Mouse (Mus musculus) ES-Bruce4 (cell line): ENCODE results near the gene Apbb2. TPM values are rescaled to one million over a fixed set of nuclear protein-coding genes. Genes with fewer than 3 reads are reported as not detected.

Experiments used
- H3K27ac ChIP-seq: 2 replicates; pipeline ENCODE4 v1.5.1; 2012; ENCODE audit warnings: low read length, inconsistent platforms; ENCODE audit not compliant: insufficient read depth
- H3K27me3 ChIP-seq: 2 replicates; pipeline ENCODE4 v1.6.1; 2012; ENCODE audit warnings: mild to moderate bottlenecking, low read length, inconsistent platforms; ENCODE audit not compliant: control insufficient read depth, poor library complexity, insufficient read depth, severe bottlenecking
- H3K36me3 ChIP-seq: 2 replicates; pipeline ENCODE4 v1.6.1; 2012; ENCODE audit warnings: inconsistent platforms, mild to moderate bottlenecking, low read length, moderate library complexity; ENCODE audit not compliant: control insufficient read depth, poor library complexity, insufficient read depth, severe bottlenecking
- H3K4me1 ChIP-seq: one replicate; pipeline ENCODE4 v1.8.1; 2011; ENCODE audit warnings: low read length; ENCODE audit not compliant: control insufficient read depth, insufficient read depth
- H3K4me3 ChIP-seq: 2 replicates; pipeline ENCODE4 v1.5.1; 2011; ENCODE audit warnings: low read depth, mild to moderate bottlenecking, low read length
- H3K9ac ChIP-seq: 2 replicates; pipeline ENCODE4 v1.6.1; 2012; ENCODE audit warnings: low read depth, mild to moderate bottlenecking, inconsistent platforms; ENCODE audit not compliant: poor library complexity, severe bottlenecking
- H3K9me3 ChIP-seq: replicated peaks from 2 replicates; pipeline ENCODE4 v1.6.1; 2012; ENCODE audit warnings: mild to moderate bottlenecking, low read length, inconsistent platforms; ENCODE audit not compliant: control insufficient read depth, poor library complexity, insufficient read depth, severe bottlenecking
- CTCF ChIP-seq: IDR thresholded peaks from one replicate; pipeline ENCODE4 v1.8.1; 2011; ENCODE audit warnings: low read depth, low read length
- EP300 ChIP-seq: IDR thresholded peaks from 2 replicates; pipeline ENCODE4 v1.6.1; 2011; ENCODE audit warnings: low read depth, low read length; ENCODE audit not compliant: insufficient read depth
- POLR2A ChIP-seq: IDR thresholded peaks from one replicate; pipeline ENCODE4 v1.8.1; 2011; ENCODE audit warnings: low read length; ENCODE audit not compliant: insufficient read depth
- polyA plus RNA-seq: library from polyadenylated mRNA; stranded (reverse); fragments of >200 nt; gene quantifications from 2 replicates; pipeline ENCODE4 v1.2.4, GENCODE M21; 2011; ENCODE audit warnings: low read depth; ENCODE audit not compliant: missing spikeins, insufficient read depth, insufficient read length

Gene Apbb2
- polyA plus RNA-seq, 1 experiment = 39.0 TPM

- Histone ChIP-seq H3K9ac (no peak overlapping the region), H3K4me1 (peaks cover 4% of the 10 kb centered on the region), H3K27me3 (no peaks in the 10 kb centered on the region), H3K4me3 (no peak overlapping the region), H3K36me3 (no peaks in the 10 kb centered on the region), H3K27ac (no peak overlapping the region), H3K9me3 (no peaks in the 10 kb centered on the region)
- TF ChIP-seq CTCF (no peak), POLR2A (no peak), EP300 (no peak)
Observed at GRCm38 (mm10) chr5:66600415-66600814, 18.2 kb downstream of the Apbb2 start.

- no peak for TF ChIP-seq CTCF
- no peak for TF ChIP-seq POLR2A
- TF ChIP-seq EP300 = no peak
- Histone ChIP-seq H3K9ac (no peak overlapping the region), H3K4me3 (peak overlapping the region; percentile 32; the same call in 1 of the 2 replicates), H3K9me3 (no peaks in the 10 kb centered on the region), H3K36me3 (no peaks in the 10 kb centered on the region), H3K27me3 (no peaks in the 10 kb centered on the region), H3K4me1 (peaks cover 4% of the 10 kb centered on the region), H3K27ac (no peak overlapping the region)
Observed at GRCm38 (mm10) chr5:66599888-66600287, 18.7 kb downstream of the Apbb2 start.

GRCm38 (mm10) chr5:66596296-66596695 lies 22.3 kb downstream of the Apbb2 start:
- peaks cover 2% of the 10 kb centered on the region for H3K4me1 ChIP-seq
- H3K9ac ChIP-seq = no peak overlapping the region
- no peaks in the 10 kb centered on the region for H3K27me3 ChIP-seq
- H3K27ac ChIP-seq = no peak overlapping the region
- TF ChIP-seq POLR2A (no peak), CTCF (no peak), EP300 (0 out of 2 replicates have a peak, but pooled peaks have one; percentile 6)
- no peaks in the 10 kb centered on the region for H3K36me3 ChIP-seq
- no peak overlapping the region for H3K4me3 ChIP-seq
- no peaks in the 10 kb centered on the region for H3K9me3 ChIP-seq

- no peaks in the 10 kb centered on the region for H3K27me3 ChIP-seq
- H3K36me3 ChIP-seq = no peaks in the 10 kb centered on the region
- peaks cover 2% of the 10 kb centered on the region for H3K4me1 ChIP-seq
- H3K9ac ChIP-seq = peak overlapping the region; percentile 37
- H3K27ac ChIP-seq = no peak overlapping the region
- no peaks in the 10 kb centered on the region for H3K9me3 ChIP-seq
- peak overlapping the region; percentile 67 for H3K4me3 ChIP-seq
- TF ChIP-seq POLR2A (no peak), EP300 (peak; percentile 61; the same call in 1 of the 2 replicates)
Observed at GRCm38 (mm10) chr5:66594881-66595280, 23.7 kb downstream of the Apbb2 start.

- no peaks in the 10 kb centered on the region for H3K4me1 ChIP-seq
Observed at GRCm38 (mm10) chr5:66586236-66586745, 32.3 kb downstream of the Apbb2 start.

GRCm38 (mm10) chr5:66583019-66583406 lies 35.6 kb downstream of the Apbb2 start:
- Histone ChIP-seq H3K9me3 (no peaks in the 10 kb centered on the region), H3K4me1 (peaks cover 2% of the 10 kb centered on the region), H3K9ac (no peak overlapping the region), H3K4me3 (no peak overlapping the region), H3K36me3 (no peaks in the 10 kb centered on the region), H3K27ac (no peak overlapping the region), H3K27me3 (no peaks in the 10 kb centered on the region; the same call in 1 of the 2 replicates)
- TF ChIP-seq POLR2A (no peak), CTCF (no peak), EP300 (no peak)

More at GRCm38 (mm10) chr5:66586236-66586745, 32.3 kb downstream of the Apbb2 start:
- Histone ChIP-seq H3K9ac (no peak overlapping the region), H3K27ac (no peak overlapping the region), H3K27me3 (no peaks in the 10 kb centered on the region; the same call in 1 of the 2 replicates), H3K36me3 (no peaks in the 10 kb centered on the region), H3K9me3 (no peaks in the 10 kb centered on the region), H3K4me3 (no peak overlapping the region)
- TF ChIP-seq POLR2A (no peak), EP300 (no peak), CTCF (no peak)
